Mouse (Mus musculus): ENCODE results near the gene Dnah9.

Gene Dnah9

GRCm38 (mm10) chr11:65927962-65928361, 240.4 kb downstream of the Dnah9 start:
- in situ Hi-C loops (cut with MboI): no loop called here

GRCm38 (mm10) chr11:65918480-65919236, 249.7 kb downstream of the Dnah9 start:
- in situ Hi-C loops (cut with MboI): no loop called here

DNA sequence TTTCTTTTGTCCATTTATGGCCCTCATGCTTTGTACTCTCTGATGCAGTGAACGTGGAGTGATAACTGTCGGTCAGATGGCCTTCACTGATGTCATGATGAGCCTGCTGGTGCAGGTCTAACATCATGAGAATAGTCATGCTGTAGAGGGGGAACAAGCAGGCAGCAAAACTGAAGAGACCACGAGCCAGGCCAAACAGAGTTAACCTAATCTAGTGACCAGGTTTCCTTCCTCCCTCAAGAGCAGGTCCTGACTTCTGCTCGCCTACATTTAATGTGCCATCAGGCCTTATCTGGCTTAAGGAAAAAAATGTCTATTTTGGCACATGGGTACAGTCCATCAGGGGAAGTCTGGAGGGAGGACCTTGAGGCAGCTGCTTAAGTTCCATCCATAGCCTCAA, 259.2 kb downstream of the Dnah9 start:
- in situ Hi-C loops (cut with MboI): no loop called here

DNA sequence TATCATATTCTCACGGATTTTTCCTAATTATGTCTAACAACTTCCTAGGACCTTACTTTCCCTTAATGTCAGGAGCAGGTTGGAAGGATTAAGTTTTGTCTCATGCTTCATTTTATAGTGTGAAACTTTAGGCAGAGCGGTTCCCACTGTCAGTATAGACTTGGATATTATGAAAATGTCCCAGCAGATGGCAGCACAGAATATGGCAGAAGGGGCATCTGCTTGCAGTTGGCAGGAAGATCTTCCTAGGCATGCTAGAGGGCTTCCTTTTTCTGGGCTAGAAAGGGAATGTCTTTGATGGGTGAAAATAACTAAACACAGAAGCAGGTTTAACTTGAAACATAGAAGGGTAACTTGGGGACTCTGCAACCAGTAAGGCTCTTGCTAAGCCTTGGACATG, 262.9 kb downstream of the Dnah9 start:
- in situ Hi-C loops (cut with MboI): no loop called here

DNA sequence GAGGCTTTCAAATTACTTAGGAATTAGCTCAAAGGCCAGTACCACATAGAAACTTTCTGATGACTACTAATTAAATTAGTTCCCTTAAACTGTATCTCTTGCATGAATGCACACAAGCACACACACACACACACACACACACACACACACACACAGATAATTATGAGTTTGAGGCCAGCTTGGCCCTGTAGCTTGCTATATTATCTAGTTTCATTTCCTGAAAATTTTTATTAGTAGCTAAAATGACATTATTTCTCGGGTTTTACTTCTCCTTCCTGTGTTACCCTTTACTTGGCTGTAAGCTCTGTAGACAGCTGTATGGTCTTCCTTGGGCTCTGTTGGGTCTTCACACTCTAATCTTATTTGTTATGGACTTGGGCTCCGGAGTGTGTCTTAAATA, 264.4 kb downstream of the Dnah9 start:
- in situ Hi-C loops (cut with MboI): no loop called here

- in situ Hi-C loops (cut with MboI): no loop called here
Observed at GRCm38 (mm10) chr11:65881465-65881864, 286.9 kb downstream of the Dnah9 start.

GRCm38 (mm10) chr11:65877146-65877775, 291.1 kb downstream of the Dnah9 start:
- in situ Hi-C loops (cut with MboI): no loop called here

- in situ Hi-C loops (cut with MboI): no loop called here
Observed at GRCm38 (mm10) chr11:65861476-65861875, 306.9 kb downstream of the Dnah9 start.

DNA sequence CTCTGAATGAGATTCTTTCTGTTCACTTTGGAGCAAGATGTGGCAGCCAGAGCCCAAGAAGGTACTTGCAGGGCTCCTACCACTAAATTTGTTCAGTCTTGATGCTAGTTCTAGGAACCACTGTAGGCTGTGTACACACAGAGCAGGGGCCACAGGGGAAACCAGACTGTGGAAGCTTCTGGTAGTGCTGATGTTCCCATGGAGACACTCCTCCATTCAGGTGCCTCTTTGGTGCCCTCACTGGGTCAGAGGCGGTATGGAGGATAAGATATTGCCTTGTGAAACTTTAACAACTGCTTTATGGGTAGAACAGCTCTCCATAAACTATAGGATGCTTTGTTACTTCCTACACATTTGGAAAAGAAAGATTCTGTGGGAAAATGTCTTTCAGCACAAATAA, 316.3 kb downstream of the Dnah9 start:
- in situ Hi-C loops (cut with MboI): no loop called here

DNA sequence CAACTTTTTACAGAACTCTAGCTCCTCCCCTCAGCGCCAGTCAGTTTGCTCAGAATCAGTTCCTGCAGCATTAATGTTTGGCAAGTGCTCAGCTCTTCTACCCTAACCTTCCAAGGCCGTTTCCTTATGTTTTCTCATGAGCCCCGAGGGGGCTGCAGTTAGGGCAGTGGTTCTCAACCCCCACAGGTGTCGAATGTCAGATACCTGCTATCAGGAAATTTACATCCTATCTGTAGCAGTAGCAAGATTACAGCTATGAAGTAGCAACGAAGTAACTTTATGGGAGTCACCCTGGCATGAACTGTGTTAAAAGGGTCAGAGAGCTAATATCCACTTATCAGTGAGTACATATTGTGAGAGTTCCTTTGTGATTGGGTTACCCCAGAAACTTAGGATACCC, 321.9 kb downstream of the Dnah9 start:
- in situ Hi-C loops (cut with MboI): no loop called here

DNA sequence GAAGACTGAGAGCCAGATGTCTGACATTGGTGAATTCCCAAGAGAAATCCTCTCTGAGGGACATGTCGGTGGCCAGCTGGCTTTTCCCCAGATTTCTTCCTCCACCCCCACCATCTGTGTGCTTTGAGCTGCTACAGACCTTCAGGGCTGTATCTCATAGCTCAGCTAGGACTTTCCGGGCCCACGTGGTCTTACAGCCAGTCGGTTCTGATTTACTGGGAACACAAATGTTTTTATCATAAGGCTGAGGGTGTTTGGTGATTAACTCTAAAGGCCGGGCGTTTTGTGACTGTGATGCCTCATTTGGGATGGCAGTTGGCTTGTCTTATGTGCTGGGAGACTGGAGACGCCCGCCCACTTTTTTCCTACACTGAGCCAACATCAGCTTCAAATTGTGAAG, 329.4 kb downstream of the Dnah9 start:
- in situ Hi-C loops (cut with MboI): no loop called here

- in situ Hi-C loops (cut with MboI): no loop called here
Observed at GRCm38 (mm10) chr11:65824556-65824955, 343.8 kb downstream of the Dnah9 start.

- in situ Hi-C loops (cut with MboI): no loop called here
Observed at GRCm38 (mm10) chr11:65820877-65821276, 347.5 kb downstream of the Dnah9 start.

DNA sequence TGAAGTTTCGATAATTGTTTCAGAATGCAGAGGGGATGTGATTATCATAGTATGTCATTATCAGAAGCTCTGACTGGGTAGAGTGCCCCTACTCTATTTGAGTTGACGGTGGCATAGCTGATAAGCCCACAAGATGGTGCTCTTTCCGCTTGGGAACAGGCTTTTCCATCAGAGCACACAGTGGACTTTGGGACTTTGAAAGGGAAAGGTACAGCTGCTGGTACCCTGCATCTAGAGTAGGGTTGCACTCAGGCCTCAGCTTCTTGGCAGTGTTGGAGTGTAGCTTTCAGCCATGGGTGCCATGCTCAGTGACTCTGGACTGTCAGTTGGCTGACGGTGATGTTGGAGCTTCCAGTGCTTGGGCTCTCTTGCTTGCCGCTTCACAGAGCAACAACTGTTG, 348.1 kb downstream of the Dnah9 start:
- in situ Hi-C loops (cut with MboI): no loop called here

GRCm38 (mm10) chr11:65818193-65818592, 350.2 kb downstream of the Dnah9 start:
- in situ Hi-C loops (cut with MboI): no loop called here

GRCm38 (mm10) chr11:65816237-65816636, 352.1 kb downstream of the Dnah9 start:
- in situ Hi-C loops (cut with MboI): no loop called here

DNA sequence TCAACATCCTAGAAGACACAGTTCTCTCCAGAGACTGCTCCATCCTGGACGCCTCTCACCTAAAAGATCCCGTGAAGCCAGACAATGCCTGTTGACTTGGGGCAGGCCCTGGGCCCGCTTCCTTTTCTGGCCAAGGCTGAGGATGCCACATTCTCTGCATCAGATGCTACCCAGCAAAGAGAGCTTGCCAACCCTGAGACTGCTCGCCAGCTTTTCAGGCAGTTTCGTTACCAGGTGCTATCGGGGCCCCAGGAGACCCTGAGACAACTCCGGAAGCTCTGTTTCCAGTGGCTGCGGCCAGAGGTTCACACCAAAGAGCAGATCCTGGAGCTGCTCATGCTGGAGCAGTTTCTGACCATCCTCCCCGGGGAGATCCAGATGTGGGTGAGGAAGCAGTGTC, 354.0 kb downstream of the Dnah9 start:
- in situ Hi-C loops (cut with MboI): no loop called here

- in situ Hi-C loops (cut with MboI): no loop called here
Observed at GRCm38 (mm10) chr11:65812088-65812487, 356.3 kb downstream of the Dnah9 start.

DNA sequence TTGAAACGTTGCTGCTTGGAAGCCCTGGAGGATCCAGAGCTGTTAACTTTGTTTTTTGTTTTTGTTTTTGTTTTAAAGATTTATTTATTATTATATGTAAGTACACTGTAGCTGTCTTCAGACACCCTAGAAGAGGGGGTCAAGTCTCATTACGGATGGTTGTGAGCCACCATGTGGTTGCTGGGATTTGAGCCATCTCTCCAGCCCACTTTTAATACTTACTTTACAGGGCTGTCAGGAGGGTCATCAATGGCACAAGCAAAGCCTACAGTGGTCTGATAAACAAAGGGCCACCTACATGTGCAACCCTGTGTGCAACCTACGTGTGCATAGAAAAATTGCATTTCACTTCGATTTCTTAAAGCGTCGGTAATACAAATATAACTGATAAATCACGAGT, 360.8 kb downstream of the Dnah9 start:
- in situ Hi-C loops (cut with MboI): no loop called here

DNA sequence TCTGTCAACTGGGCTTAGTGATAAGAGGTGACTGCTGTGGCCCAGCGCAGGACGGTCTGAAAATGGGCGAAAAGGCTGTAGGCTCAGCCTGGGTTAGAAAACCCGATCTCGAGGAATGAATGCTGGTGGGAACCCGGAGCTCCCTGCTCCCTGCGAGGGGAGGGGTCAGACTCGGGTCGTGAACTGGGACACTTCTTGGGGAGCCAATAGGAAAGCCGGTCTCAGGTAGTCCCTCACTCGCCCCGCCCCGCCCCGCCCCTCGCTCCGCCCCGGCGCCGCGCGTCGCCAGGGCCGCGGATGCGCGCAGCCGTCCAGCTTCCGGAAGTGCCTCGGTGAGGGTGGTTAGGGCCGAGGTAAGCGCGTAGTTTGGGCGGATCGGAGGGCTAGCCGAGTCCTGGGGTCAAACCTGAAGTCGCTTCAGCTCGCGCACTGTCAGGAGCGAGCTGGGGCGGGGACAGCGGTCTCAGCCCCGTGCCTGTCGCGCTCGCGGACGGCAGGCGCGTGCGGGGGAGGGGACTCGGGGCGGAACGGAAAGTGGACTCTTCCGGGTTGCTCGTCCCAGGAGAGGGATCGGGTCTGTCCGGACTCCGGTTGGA, 361.3 kb downstream of the Dnah9 start, which contains the start of gene Zkscan6:
Gene Zkscan6, plus strand, starts transcription at position 267 of the 596 bp plus-strand sequence.
- in situ Hi-C loops (cut with MboI): no loop called here

DNA sequence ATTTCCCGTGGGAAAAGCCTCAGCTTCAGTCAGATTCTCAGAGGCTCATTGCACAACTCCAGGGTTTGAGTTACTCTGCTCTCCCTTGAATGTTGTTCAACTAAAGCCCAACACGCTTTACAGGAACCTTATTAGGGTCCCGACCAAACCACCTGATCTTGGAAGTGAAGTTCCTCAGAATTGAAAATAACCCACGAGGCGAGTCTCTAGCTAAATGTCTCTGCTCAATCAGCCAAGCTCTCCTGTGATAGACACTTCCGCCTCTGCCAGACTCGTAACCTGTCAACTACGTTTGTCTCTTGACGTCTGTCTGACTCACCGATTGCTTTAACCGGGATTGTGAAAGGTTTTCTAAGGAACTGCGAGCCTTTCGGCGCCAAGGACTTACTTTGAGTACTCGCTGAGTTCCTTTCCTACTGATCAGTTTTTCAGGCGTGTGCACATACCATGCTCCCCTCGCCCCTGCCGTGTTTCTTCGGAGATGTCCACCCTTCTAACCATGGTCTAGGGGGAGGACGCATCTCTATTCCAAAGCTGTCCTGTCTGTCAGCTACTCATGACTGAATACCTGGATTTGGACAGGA, 361.9 kb downstream of the Dnah9 start:
- in situ Hi-C loops (cut with MboI): no loop called here

DNA sequence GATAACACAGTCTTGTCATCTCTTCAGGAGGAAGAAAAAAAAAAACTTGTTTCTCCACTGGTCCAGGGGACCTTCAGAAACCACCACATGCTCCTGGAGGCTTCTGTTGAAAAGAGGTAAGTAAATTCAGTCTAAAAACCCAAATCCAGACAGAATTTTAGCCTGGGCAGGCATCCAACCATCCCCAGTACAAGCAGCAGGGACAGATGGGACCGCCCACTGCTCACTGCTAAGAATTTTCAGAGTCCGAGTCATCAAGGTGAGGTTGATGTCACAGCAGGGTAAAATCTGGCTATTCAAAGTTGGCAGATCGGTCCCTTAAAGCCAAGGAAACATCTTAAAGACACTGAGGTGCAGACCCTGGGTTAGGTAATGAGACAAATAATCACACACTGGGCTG, 366.5 kb downstream of the Dnah9 start:
- in situ Hi-C loops (cut with MboI): no loop called here

- in situ Hi-C loops (cut with MboI): no loop called here
Observed at GRCm38 (mm10) chr11:65795896-65796295, 372.5 kb downstream of the Dnah9 start.
